Mouse (Mus musculus) adrenal gland, postnatal 36 days (tissue): Measurements from ENCODE around the gene Odf4. TPM values are rescaled to one million over a fixed set of nuclear protein-coding genes. Genes with fewer than 3 reads are reported as not detected.
"Not testable (repeated sequence)": the region's sequence is repeated elsewhere in the genome, so short reads cannot be mapped to it uniquely, and the experiment has no call there.

Experiments used
- DNase-seq, 2 experiments: peaks; one replicate each; pipeline ENCODE4 v3.0.0; 2021; ENCODE audit warnings: mixed read lengths in 1 of 2
- long read RNA-seq, 2 experiments: library from polyadenylated mRNA; stranded (forward); transcript quantifications; one replicate each; pipeline ENCODE4 v2.0.0; 2021; ENCODE audit warnings: borderline sequencing depth in 2 of 2
- total RNA-seq, 2 experiments: library from RNA; stranded (reverse); gene quantifications; 2 replicates each; pipeline ENCODE4 v1.2.3; 2021

Odf4 gene
- under 1 TPM in 1 of 2 experiments, not detected in 1; 0.46 TPM for total RNA-seq
- long read RNA-seq, experiment 1 = 0 reads
- long read RNA-seq, experiment 2 = 0 reads

DNA sequence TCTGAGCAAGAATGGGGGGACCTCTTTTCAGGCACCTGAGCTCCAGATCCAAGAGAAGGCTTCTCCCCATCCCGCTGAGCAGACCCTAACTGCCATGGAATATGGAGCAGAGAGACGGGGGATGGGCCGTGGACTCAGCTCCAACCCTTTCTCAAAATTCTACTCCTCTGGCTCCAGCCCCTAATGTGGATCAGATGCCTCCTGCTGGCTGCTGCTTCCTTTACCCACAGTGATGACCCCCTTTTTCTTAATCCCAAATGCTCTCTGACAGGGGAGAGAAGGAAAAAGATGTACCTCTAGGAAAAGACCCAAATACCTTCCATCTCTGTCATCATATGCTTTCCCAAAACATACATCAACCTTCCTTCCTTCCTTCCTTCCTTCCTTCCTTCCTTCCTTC, at the start of gene Odf4:
Odf4 (minus strand) TSS at position 101 of the 400 bp plus-strand sequence.
- DNase-seq = no peak

DNA sequence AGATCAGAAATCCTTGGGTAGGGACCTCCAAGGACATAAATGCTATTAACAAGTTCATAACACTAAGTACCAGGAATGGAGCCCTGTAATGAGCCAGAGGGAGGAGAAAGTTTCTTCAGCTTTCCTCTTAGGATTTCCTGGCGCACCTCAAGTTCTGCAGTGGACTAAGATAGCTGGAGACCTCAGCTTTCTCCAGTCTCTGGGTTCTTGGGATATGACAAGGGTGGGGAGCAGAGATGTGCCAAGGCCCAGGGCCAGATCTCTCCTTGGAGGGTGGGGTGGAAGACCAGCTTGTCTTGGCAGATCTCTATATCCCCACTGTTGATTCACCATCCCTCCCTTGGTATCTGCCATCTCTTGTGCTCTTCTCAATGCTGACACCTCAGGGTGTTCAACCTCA, 48.7 kb upstream of the Odf4 start:
- no peak for DNase-seq

DNA sequence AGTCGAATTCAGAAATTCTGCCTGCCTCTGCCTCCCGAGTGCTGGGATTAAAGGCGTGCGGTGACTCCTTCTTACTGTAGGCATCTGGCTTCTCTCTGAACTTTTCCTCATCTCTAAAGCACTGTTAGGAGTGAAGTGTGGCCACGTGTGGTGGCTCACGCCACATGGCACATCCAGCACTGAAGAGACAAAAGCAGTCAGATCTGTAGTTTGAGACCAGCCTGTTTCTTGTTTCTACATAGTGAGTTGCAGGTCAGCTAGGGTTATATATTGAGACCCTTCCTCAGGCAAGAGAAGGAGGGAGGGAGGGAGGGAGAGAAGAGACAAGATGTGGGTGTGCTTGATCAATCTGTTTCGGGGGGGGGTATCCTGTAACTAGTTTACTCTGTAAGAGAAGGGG, 48.2 kb upstream of the Odf4 start, which contains the start of gene Rangrf:
Rangrf (minus strand) TSS at position 101 of the 400 bp plus-strand sequence.
- no peak for DNase-seq

DNA sequence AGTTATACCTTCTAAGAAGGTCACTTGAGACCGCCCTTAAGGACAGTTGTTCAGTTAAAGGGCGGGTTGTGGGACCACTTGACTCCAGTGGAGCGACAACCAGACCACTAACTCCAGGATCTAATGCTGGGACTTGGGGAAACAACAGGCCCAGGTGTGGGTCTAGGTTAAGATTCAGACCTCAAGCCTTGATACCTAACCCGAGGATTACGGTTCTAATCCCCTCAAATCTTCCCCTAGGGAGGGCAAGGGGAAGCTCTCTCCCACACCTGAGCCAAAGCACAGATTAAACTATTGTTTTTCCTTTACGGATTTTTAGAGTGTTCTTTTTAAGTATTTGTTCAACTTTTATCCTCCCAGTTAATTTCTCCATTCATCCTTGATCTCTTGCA, 47.2 kb upstream of the Odf4 start:
- DNase-seq = no peak

DNA sequence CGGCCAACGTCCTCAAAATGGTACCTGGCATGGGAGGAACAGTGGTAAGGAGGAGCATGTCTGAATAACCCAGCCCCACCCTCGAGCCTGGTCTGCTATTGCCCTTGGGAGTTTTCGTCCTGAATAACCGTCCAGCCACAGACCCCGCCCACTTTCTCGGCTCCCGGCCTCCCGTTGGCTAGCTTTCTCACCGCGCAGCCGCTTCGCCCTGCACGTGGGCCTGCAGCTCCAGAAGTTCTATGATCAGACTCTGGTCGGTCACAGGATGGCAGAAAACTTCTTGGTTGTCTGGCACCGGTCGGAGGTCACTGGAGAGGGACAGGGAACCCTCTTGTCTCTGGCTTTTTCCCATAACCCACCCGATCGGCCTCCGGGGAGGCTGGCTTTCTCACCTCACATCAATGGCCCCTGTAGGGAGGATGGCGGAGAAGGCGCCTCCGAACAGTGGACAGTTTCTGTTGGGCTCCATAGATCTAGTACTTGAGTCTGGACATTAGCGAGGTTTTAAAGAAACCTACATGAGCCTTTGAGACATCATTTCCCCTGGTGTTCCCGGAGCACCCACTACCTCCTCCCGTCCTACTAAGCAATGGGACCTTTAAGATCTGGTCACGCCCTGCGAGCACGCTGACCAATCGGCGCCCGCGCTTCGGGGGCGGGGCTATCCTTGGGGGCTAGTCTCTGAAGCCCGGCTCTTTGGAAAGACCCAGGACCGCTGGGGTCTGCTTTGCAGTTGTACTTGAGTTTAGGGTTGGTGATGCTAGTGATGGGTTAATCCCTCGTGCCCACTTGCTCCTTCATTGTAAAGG, 46.6 kb upstream of the Odf4 start:
- DNase-seq = peak; percentile 93 to 95

DNA sequence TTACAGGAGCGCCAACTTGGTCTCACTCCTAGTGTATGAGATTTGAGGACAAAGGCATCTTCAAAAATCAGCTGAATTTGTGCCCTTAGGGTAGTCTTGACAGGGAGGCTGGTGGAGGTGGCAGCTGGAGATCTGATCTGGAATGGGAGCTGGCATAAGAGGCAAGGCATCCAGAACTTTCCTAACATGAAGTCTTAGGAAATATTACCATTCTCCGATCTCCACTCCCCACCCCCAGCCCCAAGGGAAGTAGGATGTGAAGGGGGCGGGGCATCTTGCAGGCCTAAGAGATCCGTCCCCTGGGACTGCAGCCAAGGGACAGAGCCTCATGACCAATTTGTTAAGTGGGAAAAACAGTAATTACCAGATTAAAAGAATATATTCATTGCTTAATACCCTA, 43.4 kb upstream of the Odf4 start:
- peak; percentile 32 to 77 for DNase-seq

DNA sequence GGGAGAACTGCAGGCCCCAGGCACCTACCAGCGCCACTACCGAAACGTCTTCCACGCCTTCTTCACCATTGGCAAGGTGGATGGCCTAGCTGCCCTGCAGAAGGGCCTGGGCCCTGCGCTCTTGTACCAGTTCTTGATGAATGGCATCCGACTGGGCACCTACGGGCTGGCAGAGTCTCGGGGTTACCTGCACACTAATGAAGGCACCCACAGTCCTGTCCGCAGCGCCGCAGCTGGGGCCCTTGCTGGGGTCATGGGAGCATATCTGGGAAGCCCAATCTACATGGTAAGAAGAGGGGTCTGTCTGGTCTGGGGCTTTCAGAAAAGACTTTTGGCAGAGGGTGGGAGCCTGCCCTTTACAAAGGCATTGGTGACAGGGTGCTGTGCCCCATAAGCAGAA, 41.9 kb upstream of the Odf4 start:
- DNase-seq = no peak

DNA sequence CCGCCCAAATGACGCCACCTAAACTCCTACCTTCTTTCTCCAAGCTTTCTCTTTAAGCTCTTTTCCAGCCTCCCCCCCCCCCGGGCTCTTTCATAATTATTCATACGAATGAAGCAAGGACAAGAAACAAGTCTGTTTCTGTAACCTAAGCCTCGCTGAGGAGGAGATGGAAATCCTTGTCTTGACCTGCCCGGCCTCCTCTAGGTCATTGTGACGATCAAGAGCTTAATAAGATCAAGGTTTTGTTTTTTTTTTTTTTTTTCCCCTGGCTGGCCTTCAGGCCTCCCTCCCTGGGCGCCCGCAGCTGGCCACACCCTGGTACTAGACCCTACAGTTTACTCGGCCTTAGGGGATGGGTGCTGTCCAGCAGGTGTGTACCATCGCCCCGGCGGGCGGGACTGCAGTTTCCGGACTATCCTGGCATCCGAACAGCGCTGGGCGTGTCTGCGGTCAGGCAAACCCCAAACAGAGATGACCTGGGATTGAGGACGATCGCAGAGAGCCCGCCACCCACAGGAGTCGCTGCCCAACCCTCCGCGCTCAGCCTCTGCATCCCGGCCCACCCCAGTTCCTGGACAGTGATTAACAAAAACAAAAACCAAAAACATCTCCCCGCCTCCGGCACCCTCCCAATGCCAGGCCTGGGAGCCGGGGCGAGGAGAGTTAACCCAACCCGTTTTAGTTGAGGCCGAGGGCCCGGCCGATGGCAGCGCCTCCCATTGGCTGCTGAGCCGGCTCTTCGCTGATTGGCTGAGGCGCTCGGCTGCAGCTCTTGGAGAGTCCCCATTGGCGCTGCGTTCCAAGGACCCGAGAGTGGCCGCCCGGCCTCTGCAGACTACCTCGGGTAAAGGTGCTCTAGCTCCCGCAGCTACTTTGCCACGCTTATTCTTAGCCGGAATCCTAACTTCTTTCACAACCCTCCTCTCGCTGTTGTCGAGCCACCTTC, 40.7 kb upstream of the Odf4 start, which contains the start of gene Slc25a35:
Slc25a35 (plus strand) TSS at position 795 of the 946 bp plus-strand sequence.
- peak; percentile 96 to 97 for DNase-seq

DNA sequence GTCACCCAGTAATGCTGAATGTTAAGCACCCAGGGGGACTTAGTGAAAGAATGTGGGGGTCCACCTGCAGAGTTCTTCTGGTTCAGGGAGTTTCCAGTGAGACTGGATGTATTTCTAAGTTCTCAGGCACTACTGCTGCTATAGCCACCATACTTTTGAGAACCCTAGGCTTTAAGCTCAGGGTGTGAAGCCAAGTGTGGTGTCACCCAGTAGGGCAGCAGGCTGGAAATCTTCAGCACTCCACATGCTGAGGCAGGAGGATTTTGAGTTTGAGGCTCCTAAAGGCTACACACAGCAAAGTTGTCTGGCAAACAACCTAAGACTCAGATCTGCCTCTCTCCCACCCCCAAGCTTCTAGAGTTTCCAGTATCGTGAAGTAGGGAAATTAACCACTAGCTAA, 39.7 kb upstream of the Odf4 start:
- DNase-seq = no peak

DNA sequence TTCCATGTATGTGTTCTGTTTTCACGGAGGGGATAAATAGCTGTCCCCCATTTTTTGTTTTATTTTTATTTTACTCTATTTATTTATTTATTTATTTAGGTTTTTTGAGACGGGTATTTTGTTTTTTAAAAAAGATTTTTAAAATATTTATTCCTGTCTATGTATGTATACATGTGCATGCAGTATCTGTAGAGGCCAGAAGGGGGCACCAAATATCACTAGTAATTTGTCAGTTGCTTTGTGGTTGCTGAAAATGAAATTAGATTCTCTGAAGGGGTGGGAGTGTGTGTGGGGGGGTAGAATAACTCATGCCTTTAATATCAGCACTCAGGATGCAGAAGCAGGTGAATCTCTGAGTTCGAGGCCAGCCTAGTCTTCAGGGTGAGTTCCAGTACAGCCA, 39.0 kb upstream of the Odf4 start:
- DNase-seq = peak; percentile 36 to 66

DNA sequence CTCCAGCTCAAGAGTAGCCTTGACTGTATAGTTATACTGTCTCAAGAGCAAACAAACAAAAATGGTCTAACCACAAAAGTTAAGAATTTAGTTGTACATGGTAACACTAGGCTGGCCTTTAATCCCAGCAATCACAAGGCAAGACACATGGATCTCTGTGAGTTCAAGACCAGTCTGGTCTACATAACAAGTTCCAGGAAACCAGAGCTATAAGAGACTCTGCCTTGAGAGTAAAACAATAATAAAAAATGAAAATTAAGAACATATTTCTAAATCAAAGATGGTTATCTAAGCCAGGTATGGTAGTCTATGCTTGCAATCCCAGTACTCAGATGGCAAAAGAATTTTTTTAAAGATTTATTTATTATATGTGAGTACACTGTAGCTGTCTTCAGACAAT, 38.2 kb upstream of the Odf4 start:
- DNase-seq = no peak

DNA sequence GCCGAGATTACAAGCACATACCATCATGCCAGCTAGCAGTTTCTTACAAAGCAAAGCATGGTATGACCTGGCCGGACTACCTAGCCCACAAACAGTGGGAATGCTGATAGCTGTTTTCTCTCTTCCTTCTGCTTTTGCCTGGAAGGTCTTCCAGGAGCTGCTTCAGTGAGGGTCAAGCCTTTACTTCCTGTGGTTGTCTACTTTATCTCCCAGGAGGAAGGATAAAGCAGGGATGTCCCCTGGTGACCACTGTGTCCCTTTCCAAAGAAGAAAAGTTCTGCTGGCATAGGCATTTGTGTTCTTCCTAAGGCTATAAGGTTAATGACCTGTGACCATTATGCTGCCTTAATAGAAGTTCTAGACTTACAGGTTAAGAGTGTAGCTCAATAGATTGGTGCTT, 36.5 kb upstream of the Odf4 start:
- DNase-seq = no peak

DNA sequence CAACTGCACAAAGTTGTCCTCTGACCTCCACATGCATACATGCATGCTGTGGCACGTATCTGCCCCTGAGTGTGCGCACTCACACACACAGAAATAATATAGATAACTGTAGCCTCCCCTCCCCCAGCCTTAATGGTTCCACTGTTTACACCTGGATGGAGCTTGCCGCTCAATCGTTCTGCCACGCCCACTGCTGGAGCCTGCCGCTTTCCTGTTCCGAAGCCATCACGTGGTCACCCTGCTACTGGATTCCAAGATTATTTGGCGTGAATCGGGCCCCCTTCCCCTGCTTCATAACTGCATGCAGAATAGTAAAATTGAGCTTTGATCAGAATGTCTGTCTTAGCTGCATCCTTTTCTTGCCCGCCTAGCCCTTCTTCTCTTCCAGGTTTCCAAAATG, 35.3 kb upstream of the Odf4 start:
- DNase-seq = not testable (repeated sequence)

DNA sequence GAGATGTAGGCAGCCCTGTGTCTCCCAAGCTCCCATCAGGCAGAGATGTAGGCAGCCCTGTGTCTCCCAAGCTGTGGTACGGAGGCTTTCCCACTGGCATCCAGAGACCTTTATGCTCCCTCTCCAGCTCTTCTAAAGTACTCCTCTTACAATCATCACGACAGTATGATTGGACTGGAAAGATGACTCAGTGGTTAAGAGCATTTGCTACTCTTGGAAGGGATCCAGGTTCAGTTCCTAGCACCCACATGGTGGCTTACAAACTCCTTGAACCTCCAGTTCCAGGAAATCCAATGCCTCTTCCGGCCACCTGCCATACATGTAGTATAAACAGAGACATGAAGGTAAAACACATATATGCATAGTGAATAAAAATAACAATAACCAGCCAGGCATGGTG, 34.7 kb upstream of the Odf4 start:
- DNase-seq = no peak

DNA sequence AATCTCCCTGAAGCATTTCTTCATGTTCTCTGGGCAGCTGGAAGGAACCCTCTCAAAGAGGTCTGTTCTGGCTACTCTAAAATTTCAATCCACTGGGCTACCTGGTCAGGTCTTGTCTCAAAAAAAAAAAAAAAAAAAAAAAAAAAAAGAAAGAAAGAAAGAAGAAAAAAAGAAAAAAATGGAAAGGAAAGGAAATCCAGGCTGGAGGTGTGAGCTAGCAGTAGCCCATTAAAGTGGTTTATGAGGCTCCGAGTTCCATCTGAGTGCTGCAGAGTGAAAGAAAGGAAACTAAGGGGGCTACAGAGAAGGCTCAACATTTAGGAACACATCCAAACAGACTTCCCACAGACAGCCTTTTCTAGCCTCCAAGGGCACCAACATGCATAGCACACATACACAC, 31.1 kb upstream of the Odf4 start:
- DNase-seq = no peak

DNA sequence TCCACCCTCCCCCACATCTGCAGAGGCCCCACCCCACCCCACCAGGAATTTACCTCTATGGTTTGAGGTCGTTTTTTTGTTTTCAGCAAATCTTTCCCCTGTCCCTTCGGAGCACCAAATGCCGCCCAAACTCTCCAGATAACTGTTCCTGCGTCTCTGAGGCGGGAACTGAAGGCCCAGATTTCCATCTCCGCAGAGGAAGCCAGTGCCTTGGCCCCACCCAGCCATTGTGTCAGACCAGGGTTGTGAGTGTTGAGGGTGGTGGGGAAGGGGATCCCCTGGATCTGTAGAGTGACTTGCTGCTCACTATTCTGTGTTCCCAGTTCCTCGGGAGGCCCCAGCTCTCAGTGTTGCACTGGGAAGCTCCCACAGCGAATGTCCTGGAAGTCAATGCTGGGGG, 30.4 kb upstream of the Odf4 start, which contains the start of gene Arhgef15:
Arhgef15 (minus strand) TSS at position 173 of the 400 bp plus-strand sequence.
- peak in 1 of 2 experiments; percentile 11 for DNase-seq

DNA sequence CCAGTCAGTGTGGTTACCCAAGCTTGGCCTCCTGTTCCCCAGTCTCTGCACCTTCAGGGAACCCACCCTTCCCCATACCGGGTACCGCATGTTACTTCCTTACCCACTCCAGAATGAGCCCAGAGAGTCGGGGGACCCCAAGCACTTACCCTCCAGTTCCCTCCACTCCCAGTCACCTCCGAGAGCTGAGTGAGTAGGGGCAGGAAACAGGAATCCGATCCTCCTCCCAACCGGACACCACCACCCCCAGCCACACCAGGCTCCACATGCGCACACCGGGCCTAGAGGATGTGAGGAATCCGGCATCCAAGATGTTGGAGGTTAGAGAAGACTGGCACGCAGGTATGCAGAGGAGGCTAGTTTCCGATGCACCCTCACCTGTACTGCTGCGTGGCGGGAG, 29.8 kb upstream of the Odf4 start:
- DNase-seq = peak; percentile 46 to 50

DNA sequence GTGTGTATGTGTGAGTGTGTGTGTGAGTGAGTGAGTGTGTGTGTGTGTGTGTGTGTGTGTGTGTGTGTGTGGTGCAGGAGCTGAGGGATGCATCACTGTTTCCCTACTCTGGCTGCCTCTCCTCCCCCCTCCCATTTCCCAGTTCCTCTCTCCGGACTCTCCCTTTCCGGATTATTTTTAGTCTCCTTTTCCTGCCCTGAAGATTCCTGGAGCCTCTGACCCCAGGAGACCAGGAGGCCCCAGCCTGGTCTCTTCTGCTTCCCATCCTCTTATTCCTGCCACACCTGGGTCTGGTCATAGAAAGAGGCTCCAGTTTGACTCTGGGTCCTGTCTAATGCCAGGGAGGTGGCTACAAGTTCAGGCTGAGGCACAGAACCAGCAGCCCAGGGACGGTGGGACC, 29.2 kb upstream of the Odf4 start:
- peak; percentile 17 to 53 for DNase-seq

DNA sequence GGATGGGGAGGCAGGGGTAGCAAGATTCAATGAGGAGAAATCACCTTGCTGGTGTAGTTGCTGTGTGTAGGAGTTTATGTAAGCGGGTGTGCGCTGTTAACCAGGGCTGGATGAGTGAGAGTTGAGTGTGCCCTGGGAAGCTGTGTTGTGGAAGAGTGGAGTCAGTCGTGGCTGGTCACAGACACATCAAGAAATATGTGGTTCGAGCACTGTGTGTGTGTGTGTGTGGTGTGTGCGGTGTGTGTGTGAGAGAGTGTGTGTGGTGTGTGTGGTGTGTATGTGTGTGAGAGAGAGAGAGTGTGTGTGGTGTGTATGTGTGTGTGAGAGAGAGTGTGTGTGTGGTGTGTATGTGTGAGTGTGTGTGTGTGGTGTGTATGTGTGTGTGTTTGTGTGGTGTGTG, 28.6 kb upstream of the Odf4 start:
- DNase-seq = no peak

DNA sequence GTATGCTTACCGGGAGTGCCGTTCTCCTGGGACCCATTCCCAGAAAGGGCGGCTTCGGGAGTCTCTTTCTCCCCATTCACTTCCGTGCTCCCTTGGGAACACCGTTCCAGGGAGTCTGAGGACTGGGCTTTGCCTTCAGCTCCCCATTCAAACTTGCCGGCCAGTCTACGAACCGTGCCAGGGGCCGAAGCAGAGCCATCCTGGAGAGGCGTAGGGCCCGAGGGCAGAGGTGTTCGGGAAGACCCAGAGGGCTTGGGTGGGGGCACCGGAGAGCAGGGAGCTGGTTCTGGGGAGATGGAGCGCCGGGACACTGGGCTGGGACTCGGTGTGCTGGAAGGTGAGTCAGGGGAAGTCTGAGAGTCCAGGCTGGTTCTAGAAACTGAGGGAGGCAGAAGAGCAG, 27.5 kb upstream of the Odf4 start:
- no peak for DNase-seq

DNA sequence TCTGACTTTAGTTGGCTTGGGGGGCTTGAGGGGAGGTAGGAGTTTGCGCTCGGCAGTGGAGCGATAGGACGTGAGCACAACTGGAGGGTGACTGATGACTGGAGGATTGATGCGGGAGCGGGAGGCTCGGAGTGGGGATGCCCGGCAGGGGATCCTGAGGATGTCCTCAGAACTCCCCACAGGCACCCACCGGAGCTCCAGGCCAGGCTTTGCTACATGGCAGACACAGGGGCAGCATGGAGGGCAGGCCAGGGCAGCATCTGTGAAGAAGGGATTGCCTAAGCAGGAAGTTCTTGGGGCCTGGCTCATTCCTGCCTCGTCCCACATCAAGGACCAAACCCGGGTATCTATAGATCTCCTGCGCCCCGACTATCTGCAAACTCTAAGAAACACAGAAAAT, 27.0 kb upstream of the Odf4 start:
- no peak for DNase-seq

DNA sequence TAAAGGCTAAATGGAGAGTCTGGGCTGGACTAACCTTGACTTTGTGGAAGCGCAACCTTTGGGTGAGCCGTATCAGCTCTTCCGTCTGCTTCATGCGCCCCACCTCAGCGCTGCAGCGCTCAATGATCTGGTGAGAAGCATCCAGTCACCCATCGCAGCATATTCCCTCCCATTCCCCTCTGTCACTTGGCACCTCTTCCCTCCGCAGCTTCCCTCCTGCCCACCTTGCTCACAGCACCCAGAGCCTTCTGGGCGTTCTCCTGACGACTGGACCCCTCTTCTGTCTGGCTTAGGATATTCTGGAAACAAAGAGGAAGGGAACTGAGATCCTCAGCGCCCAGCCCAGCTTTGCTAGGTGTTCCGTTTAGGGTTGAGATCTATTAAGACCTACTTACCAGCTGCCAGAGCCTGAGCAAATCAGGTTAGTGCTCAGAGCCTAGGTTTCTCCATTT, 20.7 kb upstream of the Odf4 start:
- no peak for DNase-seq
